Mouse (Mus musculus): ENCODE measurements around the gene Smg6. TPM values are rescaled to one million over a fixed set of nuclear protein-coding genes. Genes with fewer than 3 reads are reported as not detected.
"Not testable (repeated sequence)": the region's sequence is repeated elsewhere in the genome, so short reads cannot be mapped to it uniquely, and the experiment has no call there.

The Smg6 gene
- polyA plus RNA-seq, 1 experiment from 2014 or later: 17.1 TPM

GRCm38 (mm10) chr11:74982241-74982640 lies 56.6 kb downstream of the Smg6 start:
- no peak for ATAC-seq (replicated peaks)
- H3K4me1 ChIP-seq: no peaks in the 10 kb centered on the region
- no peaks in the 10 kb centered on the region for H3K27me3 ChIP-seq (replicated peaks)

GRCm38 (mm10) chr11:74988162-74988561 lies 62.5 kb downstream of the Smg6 start:
- no peak overlapping the region for H3K27ac ChIP-seq
- no peak overlapping the region for H3K9ac ChIP-seq
- H3K4me3 ChIP-seq: no peak overlapping the region
- H3K9me3 ChIP-seq: no peaks in the 10 kb centered on the region
- no peaks in the 10 kb centered on the region for H3K27me3 ChIP-seq (replicated peaks)
- H3K4me1 ChIP-seq: no peaks in the 10 kb centered on the region; the same call in 1 of the 2 replicates
- 50% methylated on average over 5 of the region's 5 CpGs for WGBS
- peaks cover 10% of the 10 kb centered on the region; the same call in 1 of the 2 replicates for H3K36me3 ChIP-seq (replicated peaks)
- ATAC-seq (replicated peaks): no peak
- H3K4me2 ChIP-seq: no peak overlapping the region

More at GRCm38 (mm10) chr11:74982241-74982640, 56.6 kb downstream of the Smg6 start:
- Histone ChIP-seq H3K36me3 (replicated peaks) (0 out of 2 replicates have a peak, but pooled peaks cover 4% of the 10 kb centered on the region), H3K9ac (no peak overlapping the region), H3K4me2 (no peak overlapping the region), H3K27ac (no peak overlapping the region), H3K4me3 (no peak overlapping the region), H3K9me3 (no peaks in the 10 kb centered on the region)

GRCm38 (mm10) chr11:74989047-74989446 lies 63.4 kb downstream of the Smg6 start:
- H3K4me2 ChIP-seq: no peak overlapping the region
- ATAC-seq (replicated peaks): no peak
- H3K27ac ChIP-seq: no peak overlapping the region
- H3K9me3 ChIP-seq: no peaks in the 10 kb centered on the region
- no peaks in the 10 kb centered on the region for H3K27me3 ChIP-seq (replicated peaks)
- no peaks in the 10 kb centered on the region; the same call in 1 of the 2 replicates for H3K4me1 ChIP-seq
- no peak overlapping the region for H3K9ac ChIP-seq
- peaks cover 7% of the 10 kb centered on the region; the same call in 1 of the 2 replicates for H3K36me3 ChIP-seq (replicated peaks)
- no peak overlapping the region for H3K4me3 ChIP-seq
- 71% methylated on average over 2 of the region's 2 CpGs for WGBS

- Histone ChIP-seq H3K4me2 (no peak overlapping the region), H3K9ac (no peak overlapping the region), H3K9me3 (no peaks in the 10 kb centered on the region), H3K27ac (no peak overlapping the region), H3K4me3 (no peak overlapping the region), H3K4me1 (no peaks in the 10 kb centered on the region; the same call in 1 of the 2 replicates), H3K36me3 (replicated peaks) (peaks cover 7% of the 10 kb centered on the region; the same call in 1 of the 2 replicates), H3K27me3 (replicated peaks) (no peaks in the 10 kb centered on the region)
- 85% methylated on average over 5 of the region's 5 CpGs for WGBS
- no peak for ATAC-seq (replicated peaks)
Observed at GRCm38 (mm10) chr11:74990501-74990900, 64.9 kb downstream of the Smg6 start.

GRCm38 (mm10) chr11:74991290-74991689 lies 65.7 kb downstream of the Smg6 start:
- Histone ChIP-seq H3K9ac (no peak overlapping the region), H3K4me2 (no peak overlapping the region), H3K27ac (no peak overlapping the region), H3K9me3 (no peaks in the 10 kb centered on the region), H3K4me1 (no peaks in the 10 kb centered on the region; the same call in 1 of the 2 replicates), H3K4me3 (no peak overlapping the region), H3K27me3 (replicated peaks) (no peaks in the 10 kb centered on the region), H3K36me3 (replicated peaks) (peaks cover 7% of the 10 kb centered on the region; the same call in 1 of the 2 replicates)
- ATAC-seq (replicated peaks): no peak
- 96% methylated on average over 1 of the region's 1 CpGs for WGBS

- Histone ChIP-seq H3K4me2 (no peak overlapping the region), H3K27ac (no peak overlapping the region), H3K4me1 (no peaks in the 10 kb centered on the region; the same call in 1 of the 2 replicates), H3K36me3 (replicated peaks) (peaks cover 7% of the 10 kb centered on the region; the same call in 1 of the 2 replicates), H3K4me3 (no peak overlapping the region), H3K27me3 (replicated peaks) (no peaks in the 10 kb centered on the region), H3K9me3 (no peaks in the 10 kb centered on the region), H3K9ac (no peak overlapping the region)
- no peak for ATAC-seq (replicated peaks)
- 90% methylated on average over 9 of the region's 9 CpGs for WGBS
Observed at GRCm38 (mm10) chr11:74992427-74992987, 66.9 kb downstream of the Smg6 start.

GRCm38 (mm10) chr11:74994141-74994540 lies 68.5 kb downstream of the Smg6 start:
- Histone ChIP-seq H3K4me2 (no peak overlapping the region), H3K27ac (no peak overlapping the region), H3K36me3 (replicated peaks) (peaks cover 7% of the 10 kb centered on the region; the same call in 1 of the 2 replicates), H3K4me3 (no peak overlapping the region), H3K4me1 (no peaks in the 10 kb centered on the region; the same call in 1 of the 2 replicates), H3K9me3 (no peaks in the 10 kb centered on the region), H3K27me3 (replicated peaks) (no peaks in the 10 kb centered on the region), H3K9ac (no peak overlapping the region)
- ATAC-seq (replicated peaks): no peak
- WGBS: 95% methylated on average over 1 of the region's 1 CpGs

GRCm38 (mm10) chr11:74994856-74995255 lies 69.2 kb downstream of the Smg6 start:
- Histone ChIP-seq H3K27ac (no peak overlapping the region), H3K27me3 (replicated peaks) (no peaks in the 10 kb centered on the region), H3K4me2 (no peak overlapping the region), H3K4me1 (no peaks in the 10 kb centered on the region), H3K4me3 (no peak overlapping the region), H3K9ac (no peak overlapping the region), H3K36me3 (replicated peaks) (peaks cover 7% of the 10 kb centered on the region; the same call in 1 of the 2 replicates), H3K9me3 (no peaks in the 10 kb centered on the region)
- ATAC-seq (replicated peaks): no peak

GRCm38 (mm10) chr11:74996482-74996881 lies 70.9 kb downstream of the Smg6 start:
- no peaks in the 10 kb centered on the region for H3K27me3 ChIP-seq (replicated peaks)
- H3K27ac ChIP-seq: no peak overlapping the region
- no peak overlapping the region for H3K9ac ChIP-seq
- peaks cover 7% of the 10 kb centered on the region for H3K4me1 ChIP-seq
- no peak overlapping the region for H3K4me3 ChIP-seq
- no peaks in the 10 kb centered on the region for H3K36me3 ChIP-seq (replicated peaks)
- WGBS: 92% methylated on average over 1 of the region's 1 CpGs
- H3K4me2 ChIP-seq: no peak overlapping the region
- no peak for ATAC-seq (replicated peaks)
- H3K9me3 ChIP-seq: no peaks in the 10 kb centered on the region

- H3K4me2 ChIP-seq: peak overlapping the region; percentile 28
- no peaks in the 10 kb centered on the region for H3K36me3 ChIP-seq (replicated peaks)
- H3K4me1 ChIP-seq: peaks cover 7% of the 10 kb centered on the region
- no peak for ATAC-seq (replicated peaks)
- H3K27ac ChIP-seq: peak overlapping the region; percentile 39
- H3K4me3 ChIP-seq: no peak overlapping the region
- WGBS: 45% methylated on average over 10 of the region's 10 CpGs
- H3K9me3 ChIP-seq: no peaks in the 10 kb centered on the region
- H3K9ac ChIP-seq: no peak overlapping the region; the same call in 1 of the 2 replicates
- H3K27me3 ChIP-seq (replicated peaks): no peaks in the 10 kb centered on the region
Observed at GRCm38 (mm10) chr11:75000869-75001653, 75.4 kb downstream of the Smg6 start.

GRCm38 (mm10) chr11:75008270-75008669 lies 82.6 kb downstream of the Smg6 start:
- Histone ChIP-seq H3K36me3 (replicated peaks) (no peaks in the 10 kb centered on the region), H3K4me2 (no peak overlapping the region), H3K9me3 (no peaks in the 10 kb centered on the region), H3K4me3 (no peak overlapping the region), H3K27me3 (replicated peaks) (no peaks in the 10 kb centered on the region), H3K4me1 (peaks cover 7% of the 10 kb centered on the region), H3K9ac (no peak overlapping the region), H3K27ac (no peak overlapping the region)
- 89% methylated on average over 2 of the region's 2 CpGs for WGBS
- no peak for ATAC-seq (replicated peaks)

- ATAC-seq (replicated peaks); H3K9me3 ChIP-seq; H3K4me2 ChIP-seq; H3K4me3 ChIP-seq; H3K27me3 ChIP-seq (replicated peaks); H3K36me3 ChIP-seq (replicated peaks); H3K9ac ChIP-seq; H3K27ac ChIP-seq: not testable (repeated sequence)
- 90% methylated on average over 2 of the region's 2 CpGs for WGBS
- peaks cover 20% of the 10 kb centered on the region for H3K4me1 ChIP-seq
Observed at GRCm38 (mm10) chr11:75009537-75009936, 83.9 kb downstream of the Smg6 start.

All from midbrain, embryonic 15.5 days (tissue).